8 mouse cellular contexts compared by ENCODE assay signal in the genomic region with DNA sequence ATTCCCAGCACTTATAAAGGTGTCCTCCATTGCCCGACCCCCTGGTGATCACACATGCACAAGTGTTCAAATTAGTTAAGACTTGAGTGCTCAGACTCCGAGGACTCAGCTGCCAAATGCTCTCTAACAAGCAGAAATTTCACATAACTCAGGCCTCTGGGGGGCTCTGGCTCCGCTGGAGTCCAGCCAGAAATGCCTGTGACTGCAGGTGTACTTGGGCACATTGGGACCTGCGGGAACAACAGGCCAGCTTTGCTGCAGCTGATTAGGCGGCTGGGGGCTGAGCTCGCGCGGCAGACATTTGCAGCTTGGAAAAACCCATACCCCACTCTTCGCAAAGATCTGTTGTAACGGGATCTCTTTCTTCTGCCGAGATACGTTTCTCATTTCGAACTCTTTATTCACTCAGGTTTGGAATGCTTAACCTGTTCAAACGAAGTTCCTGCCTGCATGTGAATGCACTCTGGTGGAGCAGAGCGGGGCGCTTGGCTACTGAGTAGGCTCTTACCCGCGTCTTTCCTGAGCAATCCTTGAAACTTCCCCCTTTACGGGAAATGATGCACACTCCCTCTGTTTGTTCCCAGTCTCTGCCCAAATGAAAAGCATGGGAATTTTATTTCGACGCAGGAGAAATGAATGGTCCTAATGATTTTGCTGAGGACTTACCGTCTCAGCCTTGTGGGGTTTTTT. TPM values are rescaled to one million over a fixed set of nuclear protein-coding genes. Genes with fewer than 3 reads are reported as not detected.
DNase-seq lines count a peak whose midpoint lies in the region; ATAC-seq and TF ChIP-seq lines count a peak whose summit lies in the region.

No protein-coding gene starts in this region.

- intact Hi-C loops in heart, postnatal 25 days (cut with DNase I), result no loop called here
- intact Hi-C loops in heart, adult 2 months (cut with DNase I), result no loop called here

- H3K79me2 ChIP-seq in heart, adult 2 months (replicated peaks; ENCODE audit: control insufficient read depth, insufficient read depth, low read length), result no peaks in the 10 kb centered on the region; the same call in 1 of the 2 replicates

- no peak for TF ChIP-seq EP300 in heart, adult 2 months (IDR thresholded peaks at IDR 0.05; ENCODE audit: insufficient read depth, low read depth, low read length)
- TF ChIP-seq EP300 in lung, postnatal 0 days (IDR thresholded peaks at IDR 0.05), result no peak

- DNase-seq in heart, adult 11 months, result peak; percentile 94
- DNase-seq in heart, postnatal 25 days (ENCODE audit: low spot score), result no peak
- peak; percentile 39 for DNase-seq in cerebellum, adult 9-10 months
- peak; percentile 33 to 47 for DNase-seq in heart, adult 2 months
- DNase-seq in kidney, adult 8-10 months, result peak; percentile 53 to 59
- peak; percentile 39 for DNase-seq in lung, postnatal 0 days (ENCODE audit: low spot score)
- peak; percentile 57 for DNase-seq in testis, postnatal 10 days (ENCODE audit: low spot score)
- DNase-seq in layer of hippocampus, adult 11-12 months (ENCODE audit: low spot score), result no peak

- H3K4me3 ChIP-seq in heart, adult 2 months, result peak overlapping the region; percentile 27
- H3K4me3 ChIP-seq in lung, postnatal 0 days (ENCODE audit: low read depth, low read length), result peak overlapping the region; percentile 15; the same call in 1 of the 2 replicates

- no peaks in the 10 kb centered on the region for H3K9me3 ChIP-seq in lung, postnatal 0 days (ENCODE audit: low read length)

- WGBS in heart, adult 2 months, result 13% methylated on average over 22 of the region's 22 CpGs
- 9% methylated on average over 22 of the region's 22 CpGs for WGBS in lung, postnatal 0 days

- TF ChIP-seq POLR2A in heart, adult 2 months (IDR thresholded peaks at IDR 0.05; ENCODE audit: insufficient read depth, low read depth, low read length), result peak; percentile 59

- H3K27ac ChIP-seq in heart, adult 2 months, result peak overlapping the region; percentile 36
- no peak overlapping the region for H3K27ac ChIP-seq in lung, postnatal 0 days (ENCODE audit: low read length)

- H3K4me2 ChIP-seq in lung, postnatal 0 days (replicated peaks; ENCODE audit: low read depth, low read length), result peak overlapping the region; percentile 49

- no peak for ATAC-seq in lung, postnatal 0 days

- no peaks in the 10 kb centered on the region for H3K27me3 ChIP-seq in heart, adult 2 months (ENCODE audit: control insufficient read depth, insufficient read depth, low read length)
- no peaks in the 10 kb centered on the region for H3K27me3 ChIP-seq in lung, postnatal 0 days (replicated peaks; ENCODE audit: insufficient read depth, low read length)

- TF ChIP-seq CTCF in heart, adult 2 months (IDR thresholded peaks at IDR 0.05), result no peak
- TF ChIP-seq CTCF in lung, postnatal 0 days (IDR thresholded peaks at IDR 0.05), result no peak

- H3K4me1 ChIP-seq in heart, adult 2 months (ENCODE audit: control insufficient read depth, insufficient read depth, low read length), result peaks cover 10% of the 10 kb centered on the region
- H3K4me1 ChIP-seq in lung, postnatal 0 days (ENCODE audit: insufficient read depth, low read depth, low read length), result peaks cover 12% of the 10 kb centered on the region; the same call in 1 of the 2 replicates

- H3K36me3 ChIP-seq in heart, adult 2 months (ENCODE audit: control insufficient read depth, insufficient read depth, low read length), result no peaks in the 10 kb centered on the region
- H3K36me3 ChIP-seq in lung, postnatal 0 days (ENCODE audit: insufficient read depth, low read length), result no peaks in the 10 kb centered on the region

- H3K9ac ChIP-seq in heart, adult 2 months (ENCODE audit: low read depth, low read length), result peak overlapping the region; percentile 22
- no peak overlapping the region for H3K9ac ChIP-seq in lung, postnatal 0 days (replicated peaks; ENCODE audit: low read depth)

RNA-seq across cellular contexts. Expression of gene Sntb2, which starts 3.0 kb away (rescaled TPM):
- total RNA-seq in heart, postnatal 25 days (2021), result 10 to 100 TPM; 12.9 to 13.0 TPM
- 10 to 100 TPM; 10.0 to 10.7 TPM for total RNA-seq in heart, adult 2 months (2021)
- polyA plus RNA-seq in heart, adult 2 months (2012; rRNA removed), result 4.5 and 8.8 TPM in 2 replicates
- polyA plus RNA-seq in lung, postnatal 0 days (2015; fragmentation: Nextera tagmentation; extraction: Ambion mirVana), result 13.4 and 16.3 TPM in 2 replicates

RNA-seq across cellular contexts. Expression of gene Utp4, which starts 39.1 kb away (rescaled TPM):
- 10 to 100 TPM; 17.7 to 19.1 TPM for total RNA-seq in heart, postnatal 25 days (2021)
- 10 to 100 TPM; 21.3 to 22.3 TPM for total RNA-seq in heart, adult 2 months (2021)
- polyA plus RNA-seq in heart, adult 2 months (2012; rRNA removed), result 17.8 and 25.2 TPM in 2 replicates
- polyA plus RNA-seq in lung, postnatal 0 days (2015; fragmentation: Nextera tagmentation; extraction: Ambion mirVana), result 25.4 and 26.7 TPM in 2 replicates

Comparison
In these comparisons a context has a peak if more than half of its experiments do, and no peak if none do; other contexts are left out.
1. DNase-seq: peak in heart, adult 11 months (single experiment), cerebellum, adult 9-10 months (single experiment), heart, adult 2 months (2 of 2), kidney, adult 8-10 months (2 of 2), lung, postnatal 0 days (single experiment) and testis, postnatal 10 days (single experiment); none in heart, postnatal 25 days (single experiment) and layer of hippocampus, adult 11-12 months (single experiment).